In genomic region chr9:6344924-6345323, GRCm38 (mm10) we compare ENCODE assay signal across 7 mouse cellular contexts.
A peak's percentile ranks its signal among the peaks of the same experiment; 100 is the strongest.
DNase-seq lines count a peak whose midpoint lies in the region; ATAC-seq and TF ChIP-seq lines count a peak whose summit lies in the region.

No protein-coding gene starts in this region.

- H3K36me3 ChIP-seq in forebrain, embryonic 12.5 days (replicated peaks) = no peaks in the 10 kb centered on the region
- H3K36me3 ChIP-seq in hindbrain, postnatal 0 days (ENCODE audit: insufficient read depth, low read length) = no peaks in the 10 kb centered on the region

- ATAC-seq in forebrain, embryonic 12.5 days (ENCODE audit: low FRiP score) = peak; percentile 79; the same call in 1 of the 2 replicates
- ATAC-seq in hindbrain, postnatal 0 days = 0 out of 2 replicates have a peak, but pooled peaks have one; percentile 21

- WGBS in forebrain, embryonic 12.5 days = 69% methylated on average over 4 of the region's 4 CpGs
- WGBS in hindbrain, postnatal 0 days = 60% methylated on average over 4 of the region's 4 CpGs

- H3K4me2 ChIP-seq in forebrain, embryonic 12.5 days = no peak overlapping the region
- H3K4me2 ChIP-seq in hindbrain, postnatal 0 days (ENCODE audit: low read depth, low read length) = no peak overlapping the region

- no peak overlapping the region for H3K9ac ChIP-seq in forebrain, embryonic 12.5 days
- H3K9ac ChIP-seq in hindbrain, postnatal 0 days (replicated peaks; ENCODE audit: low read length) = no peak overlapping the region

- no peaks in the 10 kb centered on the region for H3K9me3 ChIP-seq in forebrain, embryonic 12.5 days
- H3K9me3 ChIP-seq in hindbrain, postnatal 0 days (ENCODE audit: low read length) = no peaks in the 10 kb centered on the region

- TF ChIP-seq CTCF in layer of hippocampus, adult 2 months (conservative IDR thresholded peaks at IDR 0.05) = no peak
- TF ChIP-seq CTCF in hindbrain, postnatal 0 days (IDR thresholded peaks at IDR 0.05; ENCODE audit: low read depth) = no peak

- no peaks in the 10 kb centered on the region for H3K27me3 ChIP-seq in forebrain, embryonic 12.5 days
- no peaks in the 10 kb centered on the region for H3K27me3 ChIP-seq in hindbrain, postnatal 0 days (ENCODE audit: insufficient read depth, low read length)

- H3K27ac ChIP-seq in layer of hippocampus, adult 2 months = no peak overlapping the region
- no peak overlapping the region for H3K27ac ChIP-seq in forebrain, embryonic 12.5 days
- no peak overlapping the region for H3K27ac ChIP-seq in hindbrain, postnatal 0 days

- no peak overlapping the region for H3K4me3 ChIP-seq in layer of hippocampus, adult 2 months
- H3K4me3 ChIP-seq in forebrain, embryonic 12.5 days (replicated peaks) = no peak overlapping the region
- no peak overlapping the region for H3K4me3 ChIP-seq in hindbrain, postnatal 0 days (ENCODE audit: low read length)

- DNase-seq in layer of hippocampus, adult 9-11 months = peak; percentile 2
- DNase-seq in layer of hippocampus, adult 2 months (ENCODE audit: low spot score in 2 of 2) = no peak
- DNase-seq in hindbrain, postnatal 0 days (ENCODE audit: low spot score) = peak; percentile 68
- DNase-seq in mesoderm, embryonic 11.5 days (ENCODE audit: low read depth, low spot score) = peak; percentile 43
- DNase-seq in right cerebral cortex, postnatal 25 days = no peak
- no peak for DNase-seq in adrenal gland, postnatal 4 days (ENCODE audit: low spot score in 2 of 2)

- 0 out of 2 replicates have a peak, but pooled peaks cover 5% of the 10 kb centered on the region for H3K4me1 ChIP-seq in forebrain, embryonic 12.5 days
- no peaks in the 10 kb centered on the region for H3K4me1 ChIP-seq in hindbrain, postnatal 0 days (ENCODE audit: insufficient read depth, low read length)

Comparison
In these comparisons a context has a peak if more than half of its experiments do, and no peak if none do; other contexts are left out.
1. DNase-seq: peak in layer of hippocampus, adult 9-11 months (single experiment), hindbrain, postnatal 0 days (single experiment) and mesoderm, embryonic 11.5 days (single experiment); none in layer of hippocampus, adult 2 months (0 of 2), right cerebral cortex, postnatal 25 days (single experiment) and adrenal gland, postnatal 4 days (0 of 2).